Mouse (Mus musculus) intestine, embryonic 16.5 days (tissue): ENCODE measurements around the gene Dnah2. TPM values are rescaled to one million over a fixed set of nuclear protein-coding genes. Genes with fewer than 3 reads are reported as not detected.
A peak's percentile ranks its signal among the peaks of the same experiment; 100 is the strongest.

Source experiments
- ATAC-seq: fragments of 200-750 bp; cut with Nextera tagmentation; 2 replicates; pipeline ENCODE4 v1.8.0; 2017; ENCODE audit warnings: moderate TSS enrichment, moderate library complexity
- H3K27ac ChIP-seq: fragments of 300-500 bp; sonication (generic); 2 replicates; pipeline ENCODE4 v1.5.1; 2014; ENCODE audit warnings: mild to moderate bottlenecking, low read length
- H3K27me3 ChIP-seq: fragments of 300-500 bp; sonication (generic); replicated peaks from 2 replicates; pipeline ENCODE4 v1.6.1; 2014; ENCODE audit warnings: low read length, control low read depth, mixed read lengths; ENCODE audit not compliant: control insufficient read depth, insufficient read depth
- H3K36me3 ChIP-seq: fragments of 300-500 bp; sonication (generic); 2 replicates; pipeline ENCODE4 v1.6.1; 2014; ENCODE audit warnings: low read length, control low read depth; ENCODE audit not compliant: control insufficient read depth, insufficient read depth
- H3K4me1 ChIP-seq: fragments of 300-500 bp; sonication (generic); 2 replicates; pipeline ENCODE4 v1.6.1; 2014; ENCODE audit warnings: low read length, control low read depth, mixed read lengths; ENCODE audit not compliant: control insufficient read depth, insufficient read depth
- H3K4me2 ChIP-seq: fragments of 300-500 bp; sonication (generic); 2 replicates; pipeline ENCODE4 v1.6.1; 2014; ENCODE audit warnings: low read depth, low read length, control low read depth
- H3K4me3 ChIP-seq: fragments of 300-500 bp; sonication (generic); 2 replicates; pipeline ENCODE4 v1.5.1; 2014; ENCODE audit warnings: mild to moderate bottlenecking, low read length
- H3K9ac ChIP-seq: fragments of 300-500 bp; sonication (generic); 2 replicates; pipeline ENCODE4 v1.6.1; 2014; ENCODE audit warnings: low read depth, low read length
- H3K9me3 ChIP-seq: fragments of 300-500 bp; sonication (generic); 2 replicates; pipeline ENCODE4 v1.6.1; 2016; ENCODE audit warnings: low read length, control low read depth; ENCODE audit not compliant: control insufficient read depth
- WGBS: fragments of 180-500 bp; shearing (Covaris S2); extraction: QIAGEN DNeasy Blood & Tissue Kit; methylation state at CpG from one replicate; pipeline ENCODE4 v1.1.7; 2014; 5-methylcytosine and 5-hydroxymethylcytosine counted together
- polyA plus RNA-seq: library from polyadenylated mRNA; unstranded; fragments of >200 nt; fragmentation: Nextera tagmentation; extraction: Ambion mirVana; gene quantifications from 2 replicates; pipeline ENCODE4 v1.2.1, GENCODE M21; 2015

The Dnah2 gene
- 0.93 and 1.0 TPM in 2 replicates for polyA plus RNA-seq

- no peak within 1 kb of the TSS for H3K4me3 ChIP-seq
- H3K27me3 ChIP-seq: no peaks in the 10 kb centered on the region
- peaks cover 17% of the 10 kb centered on the region for H3K4me1 ChIP-seq
- H3K36me3 ChIP-seq: no peaks in the 10 kb centered on the region
- H3K4me2 ChIP-seq: no peak within 1 kb of the TSS
- no peaks in the 10 kb centered on the region for H3K9me3 ChIP-seq
- ATAC-seq: no peak
- H3K9ac ChIP-seq: no peak within 1 kb of the TSS
- WGBS: 40% methylated on average over 12 of the region's 12 CpGs
- no peak within 1 kb of the TSS for H3K27ac ChIP-seq
Measured at GRCm38 (mm10) chr11:69549060-69549656, at the start of gene Dnah2. Gene Dnah2 (minus strand): TSS chr11:69549110.

- H3K4me1 ChIP-seq: peaks cover 8% of the 10 kb centered on the region
- no peak overlapping the region for H3K4me3 ChIP-seq
- H3K27ac ChIP-seq: no peak overlapping the region
- WGBS: 96% methylated on average over 6 of the region's 6 CpGs
- no peak for ATAC-seq
- H3K9ac ChIP-seq: no peak overlapping the region
- peaks cover 8% of the 10 kb centered on the region for H3K36me3 ChIP-seq
- no peak overlapping the region for H3K4me2 ChIP-seq
- H3K9me3 ChIP-seq: no peaks in the 10 kb centered on the region
- H3K27me3 ChIP-seq: no peaks in the 10 kb centered on the region
Measured at GRCm38 (mm10) chr11:69594853-69595252, 45.9 kb upstream of the Dnah2 start.

- H3K27ac ChIP-seq: no peak overlapping the region
- no peak overlapping the region for H3K4me2 ChIP-seq
- H3K9me3 ChIP-seq: no peaks in the 10 kb centered on the region
- ATAC-seq: no peak
- H3K4me3 ChIP-seq: no peak overlapping the region
- H3K27me3 ChIP-seq: no peaks in the 10 kb centered on the region
- H3K4me1 ChIP-seq: no peaks in the 10 kb centered on the region
- H3K36me3 ChIP-seq: peaks cover 26% of the 10 kb centered on the region
- no peak overlapping the region for H3K9ac ChIP-seq
- 85% methylated on average over 4 of the region's 4 CpGs for WGBS
Measured at GRCm38 (mm10) chr11:69592799-69593198, 43.9 kb upstream of the Dnah2 start.

GRCm38 (mm10) chr11:69591899-69592637 lies 43.2 kb upstream of the Dnah2 start:
- no peak overlapping the region for H3K4me2 ChIP-seq
- no peaks in the 10 kb centered on the region for H3K9me3 ChIP-seq
- no peaks in the 10 kb centered on the region for H3K27me3 ChIP-seq
- no peaks in the 10 kb centered on the region for H3K4me1 ChIP-seq
- WGBS: 84% methylated on average over 7 of the region's 7 CpGs
- no peak for ATAC-seq
- no peak overlapping the region for H3K4me3 ChIP-seq
- H3K9ac ChIP-seq: no peak overlapping the region
- no peak overlapping the region for H3K27ac ChIP-seq
- H3K36me3 ChIP-seq: peaks cover 29% of the 10 kb centered on the region

GRCm38 (mm10) chr11:69591424-69591823 lies 42.5 kb upstream of the Dnah2 start:
- no peaks in the 10 kb centered on the region for H3K9me3 ChIP-seq
- H3K4me1 ChIP-seq: no peaks in the 10 kb centered on the region
- H3K27me3 ChIP-seq: no peaks in the 10 kb centered on the region
- no peak overlapping the region for H3K4me2 ChIP-seq
- WGBS: 88% methylated on average over 3 of the region's 3 CpGs
- no peak overlapping the region for H3K27ac ChIP-seq
- ATAC-seq: no peak
- H3K36me3 ChIP-seq: peaks cover 29% of the 10 kb centered on the region
- H3K9ac ChIP-seq: no peak overlapping the region
- H3K4me3 ChIP-seq: no peak overlapping the region

- 90% methylated on average over 8 of the region's 8 CpGs for WGBS
- Histone ChIP-seq H3K36me3 (peaks cover 29% of the 10 kb centered on the region), H3K4me1 (no peaks in the 10 kb centered on the region), H3K27me3 (no peaks in the 10 kb centered on the region), H3K9me3 (no peaks in the 10 kb centered on the region), H3K27ac (no peak overlapping the region), H3K9ac (no peak overlapping the region), H3K4me2 (no peak overlapping the region), H3K4me3 (no peak overlapping the region)
- no peak for ATAC-seq
Measured at GRCm38 (mm10) chr11:69590622-69591021, 41.7 kb upstream of the Dnah2 start.

GRCm38 (mm10) chr11:69589207-69589834 lies 40.4 kb upstream of the Dnah2 start:
- Histone ChIP-seq H3K27ac (no peak overlapping the region), H3K9me3 (no peaks in the 10 kb centered on the region), H3K27me3 (no peaks in the 10 kb centered on the region), H3K4me1 (peaks cover 6% of the 10 kb centered on the region; the same call in 1 of the 2 replicates), H3K9ac (no peak overlapping the region), H3K36me3 (peaks cover 29% of the 10 kb centered on the region), H3K4me3 (no peak overlapping the region), H3K4me2 (no peak overlapping the region)
- ATAC-seq: no peak
- WGBS: 92% methylated on average over 22 of the region's 22 CpGs

GRCm38 (mm10) chr11:69585718-69586325 lies 36.9 kb upstream of the Dnah2 start:
- Histone ChIP-seq H3K27me3 (no peaks in the 10 kb centered on the region), H3K36me3 (peaks cover 29% of the 10 kb centered on the region), H3K27ac (peak overlapping the region; percentile 21; the same call in 1 of the 2 replicates), H3K4me2 (no peak overlapping the region), H3K9me3 (no peaks in the 10 kb centered on the region), H3K9ac (no peak overlapping the region), H3K4me3 (no peak overlapping the region), H3K4me1 (peaks cover 13% of the 10 kb centered on the region)
- 75% methylated on average over 7 of the region's 7 CpGs for WGBS
- ATAC-seq: peak; percentile 54

GRCm38 (mm10) chr11:69584937-69585336 lies 36.0 kb upstream of the Dnah2 start:
- WGBS: 91% methylated on average over 13 of the region's 13 CpGs
- Histone ChIP-seq H3K4me2 (no peak overlapping the region), H3K9ac (no peak overlapping the region), H3K9me3 (no peaks in the 10 kb centered on the region), H3K36me3 (peaks cover 22% of the 10 kb centered on the region), H3K27me3 (no peaks in the 10 kb centered on the region), H3K4me3 (no peak overlapping the region), H3K27ac (no peak overlapping the region), H3K4me1 (peaks cover 13% of the 10 kb centered on the region)
- ATAC-seq: no peak
